Mouse (Mus musculus): ENCODE measurements at regions not wholly inside any gene's neighbourhood (a gene's known extent, or its start where the extent isn't known, plus 50 kb on each side); places are given as distances from the start of the nearest gene placed in this dataset.

DNA sequence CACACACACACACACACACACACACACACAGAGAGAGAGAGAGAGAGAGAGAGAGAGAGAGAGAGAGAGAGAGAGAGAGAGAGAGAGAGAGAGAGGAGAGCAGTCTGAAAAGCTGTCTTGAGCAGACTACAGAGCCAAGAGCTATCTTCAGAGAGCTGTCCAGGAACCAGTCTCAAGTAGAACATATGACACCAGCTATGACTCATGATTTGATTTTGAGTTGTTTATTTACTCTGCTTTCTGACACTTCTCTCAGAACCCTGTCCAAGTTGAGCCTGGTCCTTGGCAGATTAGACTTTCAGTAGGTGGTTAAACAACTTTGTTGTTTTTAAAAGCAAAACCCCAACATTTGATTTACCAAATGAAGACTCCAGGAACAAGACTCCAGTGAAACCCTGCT is 420.8 kb upstream of the Lcorl start:
- H3K4me3 ChIP-seq (replicated peaks): no peak overlapping the region
- ATAC-seq (replicated peaks; ENCODE audit: low FRiP score): no peak

DNA sequence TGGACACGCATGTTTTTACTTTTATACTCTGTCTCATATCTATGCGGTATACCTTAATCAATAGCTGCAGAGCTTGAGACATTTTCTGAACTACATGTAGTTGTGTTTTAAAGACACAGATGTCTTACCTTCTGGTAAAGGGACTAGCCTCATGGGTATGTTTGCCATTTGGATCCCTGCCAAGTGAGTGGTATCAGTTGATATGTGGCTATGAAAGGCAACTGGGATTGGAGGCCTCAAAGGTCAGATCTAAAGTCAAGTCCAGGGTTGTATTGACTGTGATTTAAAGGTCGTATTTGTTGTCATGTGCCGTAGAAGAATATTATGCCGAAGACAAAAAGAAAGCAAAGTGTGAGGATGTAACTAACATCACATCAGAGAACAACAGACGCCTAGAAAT is 399.3 kb upstream of the Lcorl start:
- no peaks in the 10 kb centered on the region for H3K9me3 ChIP-seq (replicated peaks)
- H3K4me2 ChIP-seq: no peak overlapping the region
- no peak overlapping the region for H3K4me3 ChIP-seq (replicated peaks)
- H3K4me1 ChIP-seq: no peaks in the 10 kb centered on the region
- H3K9ac ChIP-seq: no peak overlapping the region
- no peaks in the 10 kb centered on the region for H3K36me3 ChIP-seq
- ATAC-seq (replicated peaks; ENCODE audit: low FRiP score): no peak
- no peak overlapping the region for H3K27ac ChIP-seq
- WGBS: 84% methylated on average over 6 of the region's 6 CpGs
- H3K27me3 ChIP-seq: no peaks in the 10 kb centered on the region

More for the DNA sequence above, 420.8 kb upstream of the Lcorl start:
- Histone ChIP-seq H3K9me3 (replicated peaks) (no peaks in the 10 kb centered on the region), H3K4me1 (no peaks in the 10 kb centered on the region), H3K27ac (no peak overlapping the region), H3K36me3 (no peaks in the 10 kb centered on the region), H3K4me2 (no peak overlapping the region), H3K27me3 (no peaks in the 10 kb centered on the region), H3K9ac (no peak overlapping the region)

DNA sequence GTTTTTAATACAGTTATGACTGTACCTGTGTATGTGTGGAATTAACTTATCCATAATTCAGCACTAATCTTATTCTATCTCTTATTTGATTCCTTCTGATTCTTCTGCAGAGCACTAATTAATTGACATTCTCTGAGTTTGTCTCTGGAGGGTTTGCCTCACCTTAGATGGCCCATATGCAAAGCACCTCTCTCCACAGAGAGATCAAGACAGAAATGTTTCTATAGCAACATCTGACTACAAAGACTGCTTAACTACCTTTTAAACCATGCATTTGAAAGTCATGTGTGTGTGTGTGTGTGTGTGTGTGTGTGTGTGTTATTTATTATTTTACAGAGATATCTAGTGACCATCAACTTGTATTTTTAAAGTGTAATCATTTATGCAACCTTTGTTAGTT is 396.5 kb upstream of the Lcorl start:
- no peaks in the 10 kb centered on the region for H3K36me3 ChIP-seq
- no peak overlapping the region for H3K4me3 ChIP-seq (replicated peaks)
- no peak overlapping the region for H3K9ac ChIP-seq
- no peaks in the 10 kb centered on the region for H3K27me3 ChIP-seq
- no peak overlapping the region for H3K27ac ChIP-seq
- no peak overlapping the region for H3K4me2 ChIP-seq
- H3K9me3 ChIP-seq (replicated peaks): no peaks in the 10 kb centered on the region
- ATAC-seq (replicated peaks; ENCODE audit: low FRiP score): no peak
- H3K4me1 ChIP-seq: no peaks in the 10 kb centered on the region

DNA sequence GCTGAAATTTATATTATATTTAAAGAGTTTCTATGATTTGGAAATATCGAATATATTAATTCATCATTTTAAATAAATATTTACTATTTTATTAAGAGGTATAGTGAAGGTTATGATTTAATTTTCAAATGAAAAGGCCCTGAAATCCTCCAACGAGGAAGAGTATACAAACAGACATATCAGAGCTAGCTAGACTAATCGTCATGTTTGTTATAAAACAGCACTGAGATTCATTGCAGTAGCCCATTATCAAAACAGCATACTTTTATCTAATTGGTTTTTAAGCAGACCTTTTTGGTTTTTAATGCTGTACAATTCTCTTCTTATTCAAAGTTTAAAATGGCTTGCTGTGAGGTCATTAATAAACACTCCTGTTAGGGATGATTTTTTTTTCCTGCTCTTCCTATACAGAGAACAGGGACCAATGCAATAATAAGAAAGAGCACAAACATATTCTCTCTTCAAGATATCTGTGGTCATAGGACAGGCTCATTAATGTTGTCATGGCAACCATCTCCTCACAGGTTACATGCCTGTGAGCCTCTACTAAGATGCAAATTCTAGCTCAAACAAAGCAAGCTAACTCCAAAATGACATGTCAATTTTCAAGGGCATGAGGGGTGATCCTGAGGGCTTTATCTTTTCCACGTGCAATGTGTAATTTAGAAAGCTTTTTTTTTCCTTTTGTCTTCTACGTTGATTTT is 378.1 kb upstream of the Lcorl start:
- Histone ChIP-seq H3K4me3 (replicated peaks) (no peak overlapping the region), H3K27me3 (no peaks in the 10 kb centered on the region), H3K36me3 (no peaks in the 10 kb centered on the region), H3K4me2 (no peak overlapping the region), H3K4me1 (no peaks in the 10 kb centered on the region), H3K9me3 (replicated peaks) (no peaks in the 10 kb centered on the region), H3K9ac (no peak overlapping the region), H3K27ac (no peak overlapping the region)
- ATAC-seq (replicated peaks; ENCODE audit: low FRiP score): no peak
- 79% methylated on average over 5 of the region's 5 CpGs for WGBS

DNA sequence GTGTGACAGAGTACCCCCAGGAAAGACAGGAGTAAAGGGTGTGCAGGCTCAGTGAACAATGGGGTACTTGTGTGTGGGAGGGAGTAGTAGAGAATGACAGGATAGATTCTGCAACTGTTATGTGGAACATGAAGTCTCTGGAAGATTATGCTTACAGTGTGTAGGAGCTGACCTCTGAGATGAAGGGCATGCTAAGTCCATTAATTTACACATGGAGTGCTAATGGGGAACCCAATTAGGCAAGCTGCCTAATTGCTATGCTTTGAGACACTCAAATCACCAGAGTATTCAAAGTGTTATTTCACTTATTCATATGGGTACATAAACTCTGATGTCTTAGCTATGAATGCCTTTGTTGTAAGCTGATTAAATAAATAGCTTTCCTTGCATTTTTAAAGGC is 375.4 kb upstream of the Lcorl start:
- no peaks in the 10 kb centered on the region for H3K9me3 ChIP-seq (replicated peaks)
- ATAC-seq (replicated peaks; ENCODE audit: low FRiP score): no peak
- no peak overlapping the region for H3K4me3 ChIP-seq (replicated peaks)
- no peaks in the 10 kb centered on the region for H3K27me3 ChIP-seq
- no peaks in the 10 kb centered on the region for H3K4me1 ChIP-seq
- no peaks in the 10 kb centered on the region for H3K36me3 ChIP-seq
- H3K4me2 ChIP-seq: no peak overlapping the region
- no peak overlapping the region for H3K27ac ChIP-seq
- H3K9ac ChIP-seq: no peak overlapping the region

DNA sequence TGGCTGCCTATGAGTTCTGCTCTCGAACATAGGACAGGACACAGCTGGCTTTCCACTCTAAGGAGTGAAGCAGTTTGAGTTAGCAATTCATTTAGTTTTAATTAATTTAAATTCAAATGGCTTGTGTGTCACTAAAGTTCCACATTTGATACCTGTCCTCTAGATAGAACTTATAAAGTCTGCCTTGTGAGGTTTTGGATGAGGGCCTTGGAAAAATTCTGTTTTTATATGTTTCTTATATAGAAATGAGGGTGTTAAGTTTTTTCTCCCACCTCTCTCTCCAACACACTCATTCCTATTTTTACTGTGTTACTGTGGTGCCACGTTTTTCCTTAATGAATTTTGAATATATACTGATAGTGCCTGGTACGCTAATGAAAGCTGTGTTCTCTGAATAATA is 371.3 kb upstream of the Lcorl start:
- WGBS: 77% methylated on average over 3 of the region's 3 CpGs
- no peaks in the 10 kb centered on the region for H3K36me3 ChIP-seq
- no peak overlapping the region for H3K4me3 ChIP-seq (replicated peaks)
- no peaks in the 10 kb centered on the region for H3K4me1 ChIP-seq
- H3K27ac ChIP-seq: no peak overlapping the region
- no peak overlapping the region for H3K9ac ChIP-seq
- H3K27me3 ChIP-seq: no peaks in the 10 kb centered on the region
- H3K9me3 ChIP-seq (replicated peaks): no peaks in the 10 kb centered on the region
- no peak overlapping the region for H3K4me2 ChIP-seq
- no peak for ATAC-seq (replicated peaks; ENCODE audit: low FRiP score)

GRCm38 (mm10) chr5:46212845-46213468 is 355.5 kb upstream of the Lcorl start:
- Histone ChIP-seq H3K4me3 (replicated peaks) (no peak overlapping the region), H3K27ac (peak overlapping the region; percentile 27; the same call in 1 of the 2 replicates), H3K27me3 (no peaks in the 10 kb centered on the region), H3K9ac (no peak overlapping the region), H3K9me3 (replicated peaks) (no peaks in the 10 kb centered on the region), H3K4me1 (peaks cover 13% of the 10 kb centered on the region), H3K4me2 (no peak overlapping the region), H3K36me3 (no peaks in the 10 kb centered on the region)
- 46% methylated on average over 4 of the region's 4 CpGs for WGBS
- peak; percentile 70; the same call in 1 of the 2 replicates for ATAC-seq (replicated peaks; ENCODE audit: low FRiP score)

- WGBS: 68% methylated on average over 2 of the region's 2 CpGs
- H3K9ac ChIP-seq: no peak overlapping the region
Measured at GRCm38 (mm10) chr5:46209076-46209475, 351.7 kb upstream of the Lcorl start.

DNA sequence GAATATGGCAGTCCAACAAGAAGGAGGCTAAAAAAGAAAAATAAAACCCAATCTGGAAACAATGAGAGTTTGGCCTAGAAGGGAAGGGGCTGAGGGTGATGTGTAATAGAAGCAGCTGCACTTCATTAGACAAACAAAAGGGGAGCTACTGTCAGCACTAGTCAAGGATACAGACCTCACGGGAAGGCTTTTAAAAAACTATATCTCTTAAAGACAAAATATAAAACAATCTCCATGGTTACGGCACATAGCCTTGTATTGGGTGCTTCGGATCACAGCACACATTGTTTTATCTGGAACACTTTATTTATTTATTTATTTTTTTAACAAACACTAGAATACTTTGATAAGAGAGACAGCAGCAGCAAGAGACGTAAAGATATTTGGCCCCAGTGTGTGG is 346.3 kb upstream of the Lcorl start:
- WGBS: 70% methylated on average over 4 of the region's 4 CpGs
- Histone ChIP-seq H3K27ac (no peak overlapping the region), H3K9ac (no peak overlapping the region), H3K36me3 (no peaks in the 10 kb centered on the region), H3K4me1 (peaks cover 2% of the 10 kb centered on the region; the same call in 1 of the 2 replicates), H3K27me3 (no peaks in the 10 kb centered on the region), H3K4me3 (replicated peaks) (no peak overlapping the region), H3K4me2 (no peak overlapping the region), H3K9me3 (replicated peaks) (no peaks in the 10 kb centered on the region)
- no peak for ATAC-seq (replicated peaks; ENCODE audit: low FRiP score)

More at GRCm38 (mm10) chr5:46209076-46209475, 351.7 kb upstream of the Lcorl start:
- Histone ChIP-seq H3K27ac (no peak overlapping the region), H3K9me3 (replicated peaks) (no peaks in the 10 kb centered on the region), H3K27me3 (no peaks in the 10 kb centered on the region), H3K4me3 (replicated peaks) (no peak overlapping the region), H3K4me2 (no peak overlapping the region), H3K4me1 (peaks cover 13% of the 10 kb centered on the region), H3K36me3 (no peaks in the 10 kb centered on the region)
- ATAC-seq (replicated peaks; ENCODE audit: low FRiP score): no peak

DNA sequence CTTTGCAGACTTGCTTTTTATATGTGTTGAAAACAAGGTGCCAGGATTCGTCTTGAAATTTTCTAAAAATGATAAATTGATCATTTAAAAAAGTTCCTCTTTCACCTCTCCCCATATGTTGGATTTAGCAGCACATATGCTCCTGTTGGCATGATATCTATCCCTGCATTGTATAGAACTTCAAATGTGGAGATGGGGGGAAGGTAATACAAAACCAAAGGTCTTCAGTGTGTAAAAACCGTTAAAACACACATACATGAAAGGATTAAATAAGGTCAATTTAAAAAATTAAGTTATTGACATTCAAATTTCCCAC is 345.0 kb upstream of the Lcorl start:
- ATAC-seq (replicated peaks; ENCODE audit: low FRiP score): no peak
- Histone ChIP-seq H3K9me3 (replicated peaks) (no peaks in the 10 kb centered on the region), H3K27me3 (no peaks in the 10 kb centered on the region), H3K36me3 (no peaks in the 10 kb centered on the region), H3K9ac (no peak overlapping the region), H3K4me1 (no peaks in the 10 kb centered on the region), H3K4me2 (no peak overlapping the region), H3K4me3 (replicated peaks) (no peak overlapping the region), H3K27ac (no peak overlapping the region)
- WGBS: 84% methylated on average over 2 of the region's 2 CpGs

DNA sequence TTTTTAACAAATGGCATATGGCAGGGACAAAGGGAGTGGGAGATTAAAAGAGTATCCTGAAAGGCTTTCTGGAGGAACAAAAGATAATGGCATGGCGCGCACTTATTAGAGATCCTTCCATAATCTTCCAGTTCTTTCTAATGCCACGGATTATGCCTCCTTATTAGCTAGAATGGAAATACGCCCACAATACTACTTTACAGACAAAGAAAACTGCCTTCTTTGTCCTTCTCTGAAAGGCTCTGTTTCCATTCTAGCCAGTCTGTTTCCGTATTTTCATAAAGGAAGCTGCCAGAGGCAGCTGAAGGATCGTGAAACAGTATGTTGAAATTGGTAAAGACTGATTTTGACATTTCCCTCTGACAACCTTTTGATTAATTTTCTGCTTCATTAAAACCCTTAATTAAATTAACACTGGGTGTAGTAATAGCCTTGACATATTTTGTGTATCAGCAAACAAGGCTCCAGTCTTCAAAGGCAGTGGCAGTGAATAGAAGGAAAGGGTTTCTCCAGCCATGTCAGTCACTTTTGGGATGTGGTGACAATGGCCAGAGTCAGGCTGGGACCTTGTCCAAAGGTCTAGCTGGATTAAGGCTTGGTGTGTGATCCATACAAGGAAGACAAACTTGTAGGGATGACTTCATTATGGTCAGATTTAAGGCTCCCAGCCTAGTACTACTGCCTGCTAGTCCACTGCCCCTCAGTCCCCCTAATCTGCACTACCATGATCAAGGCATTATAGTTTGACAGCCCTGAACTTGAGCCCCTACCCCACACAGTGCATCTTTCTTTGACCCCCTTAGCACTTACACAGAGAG is 344.4 kb upstream of the Lcorl start:
- H3K9me3 ChIP-seq (replicated peaks): no peaks in the 10 kb centered on the region
- no peak for ATAC-seq (replicated peaks; ENCODE audit: low FRiP score)
- H3K27ac ChIP-seq: no peak overlapping the region
- no peaks in the 10 kb centered on the region for H3K36me3 ChIP-seq
- WGBS: 87% methylated on average over 6 of the region's 6 CpGs
- no peaks in the 10 kb centered on the region for H3K4me1 ChIP-seq
- H3K9ac ChIP-seq: no peak overlapping the region
- no peak overlapping the region for H3K4me3 ChIP-seq (replicated peaks)
- H3K27me3 ChIP-seq: no peaks in the 10 kb centered on the region
- no peak overlapping the region for H3K4me2 ChIP-seq

DNA sequence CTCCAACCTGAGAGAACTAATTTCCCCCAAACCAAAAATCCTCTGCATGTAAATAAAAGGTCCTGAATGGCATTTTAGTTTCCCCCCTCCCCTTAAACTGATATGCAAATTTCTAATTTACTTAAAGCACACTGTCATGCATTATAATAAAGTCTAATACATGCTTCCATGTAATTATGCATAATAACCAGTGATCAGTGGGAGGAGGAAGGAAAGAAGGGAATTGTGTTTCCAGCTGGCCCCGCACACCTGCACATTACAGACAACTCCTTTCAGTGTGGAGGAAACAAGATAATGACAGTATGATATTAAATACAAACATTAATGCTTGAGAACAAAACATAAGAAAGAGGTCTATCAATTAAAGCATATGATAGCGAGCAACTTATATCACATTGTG is 329.5 kb upstream of the Lcorl start:
- H3K4me1 ChIP-seq: no peaks in the 10 kb centered on the region
- no peak overlapping the region for H3K4me2 ChIP-seq
- no peak for ATAC-seq (replicated peaks; ENCODE audit: low FRiP score)
- H3K9ac ChIP-seq: no peak overlapping the region
- no peaks in the 10 kb centered on the region for H3K27me3 ChIP-seq
- H3K4me3 ChIP-seq (replicated peaks): no peak overlapping the region
- H3K9me3 ChIP-seq (replicated peaks): no peaks in the 10 kb centered on the region
- 96% methylated on average over 2 of the region's 2 CpGs for WGBS
- no peaks in the 10 kb centered on the region for H3K36me3 ChIP-seq
- no peak overlapping the region for H3K27ac ChIP-seq
